Mouse (Mus musculus): ENCODE measurements around the gene Srl. TPM values are rescaled to one million over a fixed set of nuclear protein-coding genes. Genes with fewer than 3 reads are reported as not detected.
A peak's percentile ranks its signal among the peaks of the same experiment; 100 is the strongest.
"Not testable (repeated sequence)": the region's sequence is repeated elsewhere in the genome, so short reads cannot be mapped to it uniquely, and the experiment has no call there.

Gene Srl
- total RNA-seq, 2 experiments from 2014 or later = 6.7 to 9.6 TPM

- DNase-seq (ENCODE audit: low spot score in 2 of 2) = no peak
- intact Hi-C loops (cut with DNase I) = loop anchor here (5.0 kb wide), 1 partner anchor 110 kb away; no protein-coding TSS in a partner anchor
Observed at GRCm38 (mm10) chr16:4557085-4557484, 15.5 kb upstream of the Srl start.

- DNase-seq (ENCODE audit: low spot score in 2 of 2) = no peak
- intact Hi-C loops (cut with DNase I) = loop anchor here (5.0 kb wide), 1 partner anchor 112 kb away; no protein-coding TSS in a partner anchor
Observed at GRCm38 (mm10) chr16:4555555-4555954, 13.9 kb upstream of the Srl start.

GRCm38 (mm10) chr16:4552829-4553550, 11.4 kb upstream of the Srl start:
- intact Hi-C loops (cut with DNase I) = no loop called here
- no peak for DNase-seq (ENCODE audit: low spot score in 2 of 2)

GRCm38 (mm10) chr16:4551885-4552284, 10.3 kb upstream of the Srl start:
- intact Hi-C loops (cut with DNase I) = loop anchor here (2.0 kb wide), 1 partner anchor 57 kb away; no protein-coding TSS in a partner anchor
- DNase-seq (ENCODE audit: low spot score in 2 of 2) = no peak

- intact Hi-C loops (cut with DNase I) = loop anchor here (2.0 kb wide), 1 partner anchor 58 kb away; no protein-coding TSS in a partner anchor
Observed at GRCm38 (mm10) chr16:4551056-4551455, 9.4 kb upstream of the Srl start.

GRCm38 (mm10) chr16:4548953-4549688, 7.5 kb upstream of the Srl start:
- intact Hi-C loops (cut with DNase I) = loop anchor here (10.0 kb wide), 1 partner anchor 134 kb away; no protein-coding TSS in a partner anchor
- no peak for DNase-seq (ENCODE audit: low spot score in 2 of 2)

More at GRCm38 (mm10) chr16:4551056-4551455, 9.4 kb upstream of the Srl start:
- DNase-seq (ENCODE audit: low spot score in 2 of 2) = peak; percentile 52 to 54

GRCm38 (mm10) chr16:4547611-4548010, 6.0 kb upstream of the Srl start:
- intact Hi-C loops (cut with DNase I) = loop anchor here (10.0 kb wide), 1 partner anchor 133 kb away; no protein-coding TSS in a partner anchor
- no peak for DNase-seq (ENCODE audit: low spot score in 2 of 2)

- no peak for DNase-seq (ENCODE audit: low spot score in 2 of 2)
- intact Hi-C loops (cut with DNase I) = loop anchor here (10.0 kb wide), 1 partner anchor 132 kb away; no protein-coding TSS in a partner anchor
Observed at GRCm38 (mm10) chr16:4546838-4547237, 5.2 kb upstream of the Srl start.

GRCm38 (mm10) chr16:4544845-4545244, 3.2 kb upstream of the Srl start:
- intact Hi-C loops (cut with DNase I) = loop anchor here (5.0 to 10.0 kb wide), 2 partner anchors 130 to 228 kb away; no protein-coding TSS in a partner anchor
- no peak for DNase-seq (ENCODE audit: low spot score in 2 of 2)

- no peak for DNase-seq (ENCODE audit: low spot score in 2 of 2)
- intact Hi-C loops (cut with DNase I) = loop anchor here (5.0 to 10.0 kb wide), 2 partner anchors 128 to 226 kb away; no protein-coding TSS in a partner anchor
Observed at GRCm38 (mm10) chr16:4543266-4543665, 1.6 kb upstream of the Srl start.

- no peak for DNase-seq (ENCODE audit: low spot score in 2 of 2)
- intact Hi-C loops (cut with DNase I) = loop anchor here (5.0 to 10.0 kb wide), 2 partner anchors 128 to 225 kb away; no protein-coding TSS in a partner anchor
Observed at GRCm38 (mm10) chr16:4542236-4542774, 689 bp upstream of the Srl start.

- no peak for DNase-seq (ENCODE audit: low spot score in 2 of 2)
- intact Hi-C loops (cut with DNase I) = loop anchor here (2.0 to 10.0 kb wide), 3 partner anchors 52 to 224 kb away; no protein-coding TSS in a partner anchor
Observed at GRCm38 (mm10) chr16:4541033-4541432, 583 bp downstream of the Srl start.

GRCm38 (mm10) chr16:4540064-4540775, 1.4 kb downstream of the Srl start:
- DNase-seq (ENCODE audit: low spot score in 2 of 2) = no peak
- intact Hi-C loops (cut with DNase I) = loop anchor here (2.0 to 10.0 kb wide), 3 partner anchors 51 to 223 kb away; no protein-coding TSS in a partner anchor

GRCm38 (mm10) chr16:4539521-4539920, 2.1 kb downstream of the Srl start:
- DNase-seq (ENCODE audit: low spot score in 2 of 2) = no peak
- intact Hi-C loops (cut with DNase I) = no loop called here

- no peak for DNase-seq (ENCODE audit: low spot score in 2 of 2)
- intact Hi-C loops (cut with DNase I) = no loop called here
Observed at GRCm38 (mm10) chr16:4537616-4538358, 3.8 kb downstream of the Srl start.

GRCm38 (mm10) chr16:4527373-4527772, 14.2 kb downstream of the Srl start:
- DNase-seq (ENCODE audit: low spot score in 2 of 2); intact Hi-C loops (cut with DNase I): not testable (repeated sequence)

GRCm38 (mm10) chr16:4523313-4524004, 18.2 kb downstream of the Srl start:
- intact Hi-C loops (cut with DNase I) = no loop called here

GRCm38 (mm10) chr16:4522879-4523278, 18.7 kb downstream of the Srl start:
- DNase-seq (ENCODE audit: low spot score in 2 of 2) = no peak
- intact Hi-C loops (cut with DNase I) = no loop called here

More at GRCm38 (mm10) chr16:4523313-4524004, 18.2 kb downstream of the Srl start:
- no peak for DNase-seq (ENCODE audit: low spot score in 2 of 2)

Measured in left cerebral cortex, postnatal 36 days (tissue).